Mouse (Mus musculus): ENCODE results near the gene Slc30a4. TPM values are rescaled to one million over a fixed set of nuclear protein-coding genes. Genes with fewer than 3 reads are reported as not detected.

Slc30a4 gene
- polyA plus RNA-seq (2014; fragmentation: Illumina TruSeq; extraction: RNeasy Lipid Tissue Mini Kit (QIAGEN cat#74804); ENCODE audit: low read depth, low replicate concordance) = 17.3 TPM

GRCm38 (mm10) chr2:122702181-122703036 is at the start of gene Slc30a4:
Gene Slc30a4 (minus strand): TSS chr2:122702663.

GRCm38 (mm10) chr2:122737894-122738830 is 35.7 kb upstream of the Slc30a4 start, which contains the start of gene Bloc1s6:
Gene Bloc1s6 (plus strand): TSS chr2:122738503.

DNA sequence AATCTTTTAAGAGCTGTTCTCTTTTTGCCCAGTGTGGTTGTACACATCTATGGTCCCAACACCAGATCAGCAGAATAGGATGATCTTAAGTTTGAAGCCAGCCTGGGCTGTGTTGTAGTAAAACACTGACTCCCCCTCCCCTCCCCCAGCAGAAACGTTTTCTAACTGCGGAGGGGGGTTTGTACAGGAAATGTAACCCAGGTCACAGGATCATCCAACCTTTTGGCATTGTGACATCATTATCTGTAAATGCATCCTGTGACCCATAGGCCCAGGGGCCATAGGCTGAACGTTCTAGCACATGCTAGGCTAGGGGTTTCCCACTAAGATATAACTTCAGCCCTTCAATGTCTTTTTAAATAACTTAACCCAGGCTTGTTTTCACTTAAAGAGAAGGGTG is 65.8 kb downstream of the Slc30a4 start, which contains the start of gene AA467197:
Gene AA467197 (plus strand): TSS at position 301 of the 400 bp plus-strand sequence.

Other genes with a start within 250 kb of the Slc30a4 start
- not detected for gene Gm14085, start 217.7 kb downstream of the Slc30a4 start, polyA plus RNA-seq (2014; fragmentation: Illumina TruSeq; extraction: RNeasy Lipid Tissue Mini Kit (QIAGEN cat#74804); ENCODE audit: low read depth, low replicate concordance)
- 18.7 TPM for gene Gatm, start 91.4 kb downstream of the Slc30a4 start, polyA plus RNA-seq (2014; fragmentation: Illumina TruSeq; extraction: RNeasy Lipid Tissue Mini Kit (QIAGEN cat#74804); ENCODE audit: low read depth, low replicate concordance)
- gene AA467197, start 65.7 kb downstream of the Slc30a4 start, polyA plus RNA-seq (2014; fragmentation: Illumina TruSeq; extraction: RNeasy Lipid Tissue Mini Kit (QIAGEN cat#74804); ENCODE audit: low read depth, low replicate concordance) = not detected
- 23.4 TPM for gene Bloc1s6, start 35.8 kb upstream of the Slc30a4 start, polyA plus RNA-seq (2014; fragmentation: Illumina TruSeq; extraction: RNeasy Lipid Tissue Mini Kit (QIAGEN cat#74804); ENCODE audit: low read depth, low replicate concordance)
- gene Sqor, start 62.6 kb upstream of the Slc30a4 start, polyA plus RNA-seq (2014; fragmentation: Illumina TruSeq; extraction: RNeasy Lipid Tissue Mini Kit (QIAGEN cat#74804); ENCODE audit: low read depth, low replicate concordance) = 218 TPM

Measured in liver, adult 10 weeks (tissue).